Mouse (Mus musculus): ENCODE results near the gene Atg2a.

GRCm38 (mm10) chr19:6230411-6230810 is 11.1 kb upstream of the Atg2a start:
- TF ChIP-seq CTCF (IDR thresholded peaks at IDR 0.05; ENCODE audit: low read depth, low read length) (no peak), POLR2A (IDR thresholded peaks at IDR 0.05; ENCODE audit: borderline replicate concordance, low read depth, low read length) (no peak)
